Mouse (Mus musculus) inflammation-experienced regulatory T-cells, adult 6 months (primary cell): Measurements from ENCODE around the gene Tut4. TPM values are rescaled to one million over a fixed set of nuclear protein-coding genes. Genes with fewer than 3 reads are reported as not detected.
A peak's percentile ranks its signal among the peaks of the same experiment; 100 is the strongest.

Experiments
- ATAC-seq: one replicate; pipeline ENCODE4 v1.8.0; 2017
- polyA plus RNA-seq, 3 experiments: library from polyadenylated mRNA; unstranded; fragments of 100-300 nt; shearing (Covaris generic); gene quantifications; one replicate each; pipeline ENCODE4 v1.2.1; 2017

Tut4 gene
- 10 to 100 TPM; 38.3 to 97.4 (median 89.2) TPM for polyA plus RNA-seq

DNA sequence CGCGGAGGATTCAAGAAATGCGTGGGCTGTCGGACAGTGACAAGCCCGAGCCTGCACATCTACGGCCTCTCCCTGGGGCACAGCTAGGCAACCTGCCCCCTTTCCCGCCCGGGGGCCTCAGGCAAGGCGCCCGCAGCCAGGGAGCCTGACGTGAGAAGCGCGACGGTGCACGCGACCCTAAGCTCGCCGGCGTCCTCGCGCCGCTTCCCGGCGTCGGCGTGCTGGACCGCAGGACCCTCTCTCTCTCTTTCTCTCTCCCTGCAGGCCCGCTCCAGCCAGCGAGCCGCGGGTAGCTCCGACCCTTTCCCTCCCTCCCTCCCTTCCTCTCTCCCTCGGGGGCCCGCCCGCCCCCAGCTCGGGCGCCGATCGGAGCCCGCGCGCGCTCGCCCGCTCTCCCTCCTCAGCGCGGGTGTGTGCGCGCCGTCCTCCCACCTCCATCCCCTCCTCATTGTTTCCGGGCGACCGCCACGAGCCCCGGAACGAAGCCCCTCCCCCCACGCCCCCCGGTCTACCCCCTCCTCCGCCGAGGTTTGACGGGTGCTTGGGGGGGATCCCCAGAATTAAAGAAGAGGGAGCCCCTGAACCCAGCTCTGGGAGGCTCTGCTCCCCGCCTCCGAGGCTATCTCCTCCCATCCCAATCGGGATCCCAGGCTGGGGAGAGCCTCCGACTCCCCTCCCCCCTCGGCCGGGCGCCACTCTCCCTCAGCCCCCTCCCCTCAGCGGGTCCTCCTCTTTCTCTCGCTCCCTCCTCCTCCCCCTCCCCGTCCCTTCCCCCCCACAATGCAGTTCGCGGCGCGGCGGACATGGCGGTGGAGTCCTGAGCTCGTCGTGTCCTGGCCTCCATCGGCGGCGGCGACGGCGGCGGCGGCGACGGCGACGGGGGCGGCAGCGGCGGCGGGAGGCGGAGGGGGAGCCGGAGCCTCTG is at the start of gene Tut4:
Gene Tut4 (plus strand): TSS at position 196 of the 925 bp plus-strand sequence.
- ATAC-seq = peak; percentile 20

DNA sequence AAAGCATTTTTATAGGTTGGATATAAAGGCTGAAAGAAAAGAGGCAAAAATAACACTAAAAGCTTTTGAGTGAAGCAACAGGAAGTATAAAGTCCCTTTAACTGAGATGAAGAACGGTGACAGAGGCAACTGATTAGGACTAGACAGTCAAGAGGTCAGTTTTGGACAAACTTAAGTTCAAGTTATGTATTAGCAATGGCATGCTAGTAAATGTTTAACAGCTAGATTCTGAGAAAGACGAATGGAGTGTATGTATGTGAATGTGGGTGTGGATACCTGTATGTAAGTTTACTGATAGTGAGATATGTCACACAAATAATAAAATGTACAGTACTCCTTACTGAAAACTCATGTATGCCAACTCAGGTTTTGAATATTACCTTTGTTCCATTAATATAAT is 34.6 kb upstream of the Tut4 start:
- no peak for ATAC-seq

DNA sequence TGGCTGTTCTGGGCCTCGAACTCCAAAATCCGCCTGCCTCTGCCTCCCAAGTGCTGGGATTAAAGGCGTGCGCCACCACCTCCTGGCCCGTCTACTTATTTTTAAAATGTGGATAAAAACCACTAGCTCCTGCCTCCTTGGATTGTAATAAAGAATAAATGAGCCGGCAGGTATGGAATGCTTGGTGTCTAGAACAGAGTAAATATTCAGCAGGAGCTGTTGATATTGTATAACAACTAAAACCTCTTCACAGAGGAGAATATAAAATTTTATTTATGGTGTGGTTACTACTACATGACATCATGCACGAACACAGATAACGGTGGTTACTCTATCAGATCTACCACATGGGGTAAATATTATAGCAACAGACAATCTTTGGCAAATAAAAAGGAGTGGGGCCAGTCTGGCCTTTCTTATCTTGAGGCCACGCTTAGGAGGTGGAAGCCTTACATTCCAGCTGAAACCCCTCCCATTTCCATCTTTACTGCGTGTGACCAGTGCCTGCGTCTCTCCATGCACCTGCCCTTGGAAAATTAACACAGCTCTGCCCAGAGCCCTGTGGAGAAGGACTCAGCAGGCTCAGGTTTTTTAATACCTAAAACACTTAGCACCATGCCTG is 31.4 kb upstream of the Tut4 start:
- no peak for ATAC-seq

DNA sequence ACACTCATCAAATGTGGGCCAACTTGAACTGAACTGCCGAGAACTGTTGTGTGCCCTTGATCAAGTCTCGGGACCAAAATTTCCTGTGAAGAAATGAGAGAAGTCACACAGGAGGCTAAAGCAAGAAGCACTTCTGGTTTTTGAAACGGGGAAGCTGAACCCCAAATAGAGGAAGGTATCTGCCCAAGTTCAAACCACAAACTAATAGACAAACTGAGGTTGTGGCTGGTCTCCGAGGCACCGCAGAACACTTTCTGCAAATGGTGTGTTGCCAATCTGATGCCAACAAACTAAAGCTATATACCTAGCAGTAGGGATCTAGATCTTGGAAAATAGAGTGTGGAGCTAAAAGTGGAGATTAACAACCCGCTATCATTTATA is 30.9 kb upstream of the Tut4 start:
- ATAC-seq = no peak

DNA sequence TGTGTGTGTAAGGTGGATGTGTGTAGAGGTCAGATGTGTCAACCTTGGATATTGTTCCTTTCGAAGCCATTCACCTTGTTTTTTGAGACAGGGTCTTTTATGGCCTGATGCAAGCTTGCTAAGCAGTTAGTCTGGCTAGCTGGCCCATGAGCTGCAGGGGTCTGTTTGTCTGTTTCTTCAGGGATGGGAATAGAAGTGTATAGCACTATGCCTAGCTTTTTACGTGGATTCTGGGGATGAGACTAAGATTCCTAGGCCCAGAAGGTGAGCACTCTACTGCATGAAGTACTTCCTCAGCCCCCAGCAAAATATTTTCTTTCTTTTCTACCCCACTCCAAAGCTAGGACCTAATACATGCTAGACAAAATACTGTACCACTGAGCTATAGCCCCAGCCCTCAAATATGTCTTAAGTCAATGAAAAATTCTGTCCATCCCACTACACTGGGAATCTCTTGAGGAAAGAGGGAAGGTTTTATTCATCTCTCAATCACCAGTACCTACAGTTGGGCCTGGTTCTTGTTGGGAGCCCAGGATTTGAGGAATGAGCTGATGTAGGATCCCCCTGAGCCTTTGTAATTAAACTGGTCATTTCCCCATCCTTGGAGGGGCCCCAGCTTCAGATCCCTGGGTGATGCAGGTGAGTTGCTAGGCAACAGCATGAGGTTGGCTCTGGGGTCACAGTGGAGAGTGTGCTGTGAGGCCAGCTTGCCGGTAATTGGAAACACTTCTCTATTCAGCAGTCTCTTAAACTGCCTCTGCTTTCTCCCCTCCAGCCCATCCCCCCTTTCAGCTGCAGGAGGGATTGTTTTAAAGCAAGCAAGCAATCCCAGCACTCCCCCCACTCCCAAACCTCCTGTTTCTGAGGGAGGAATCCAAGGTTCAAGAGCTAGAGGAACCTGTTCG is 28.3 kb upstream of the Tut4 start:
- ATAC-seq = no peak

DNA sequence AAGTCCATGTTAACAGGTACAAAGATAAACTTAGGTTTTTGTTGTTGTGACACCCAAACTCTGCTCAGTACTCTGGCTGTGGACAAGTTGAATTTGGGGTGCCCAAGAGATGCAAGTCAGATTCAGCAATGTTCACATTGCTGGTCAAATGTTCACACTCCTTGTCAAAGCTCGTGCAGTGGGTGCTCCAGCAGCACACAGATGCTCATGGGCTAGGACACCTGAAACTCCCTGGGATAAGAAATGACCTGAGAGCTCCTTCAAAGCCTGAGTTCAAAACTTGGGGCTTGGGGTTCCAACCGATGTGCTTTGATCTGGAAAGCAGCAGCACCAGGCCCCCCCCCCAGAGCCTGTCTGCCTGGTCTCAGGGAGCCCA is 27.7 kb upstream of the Tut4 start:
- no peak for ATAC-seq

DNA sequence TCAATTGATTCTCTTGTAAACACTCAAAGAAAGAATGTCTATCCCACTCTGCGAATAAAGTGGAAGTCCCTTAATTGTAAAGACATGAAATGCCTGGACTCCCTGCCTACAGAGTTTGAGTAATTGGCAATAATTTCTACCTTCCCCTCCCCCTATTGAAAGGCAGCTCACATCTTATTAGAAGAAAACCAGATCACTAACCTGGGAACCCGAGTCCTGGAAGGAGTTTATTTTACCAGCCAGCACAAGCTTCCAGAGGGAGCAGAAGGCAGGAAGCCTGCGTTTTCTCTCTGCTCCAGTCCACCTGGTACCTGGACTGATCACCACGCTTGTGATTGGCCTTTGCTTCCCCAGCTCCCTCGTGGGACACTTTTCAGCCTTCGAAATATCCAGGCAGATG is 25.9 kb upstream of the Tut4 start:
- ATAC-seq = no peak

DNA sequence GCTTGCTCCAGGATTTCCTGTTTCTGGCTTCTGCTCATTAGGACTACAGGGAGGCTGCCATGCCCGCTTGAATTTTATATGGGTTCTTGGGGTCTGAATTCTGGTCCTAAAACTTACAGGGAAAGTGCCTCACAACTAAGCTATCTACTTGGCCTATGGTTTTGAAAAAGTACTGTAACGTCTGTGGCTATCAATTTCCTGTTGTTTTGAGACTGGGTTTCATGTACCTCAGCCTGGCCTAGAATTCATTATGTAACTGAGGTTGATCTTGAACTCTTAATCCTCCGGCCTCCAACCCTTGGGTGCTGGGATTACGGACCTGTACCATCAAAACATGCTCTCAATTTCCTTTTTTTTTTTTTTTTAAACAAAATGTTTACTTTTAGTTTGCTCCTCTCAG is 25.0 kb upstream of the Tut4 start:
- ATAC-seq = no peak

DNA sequence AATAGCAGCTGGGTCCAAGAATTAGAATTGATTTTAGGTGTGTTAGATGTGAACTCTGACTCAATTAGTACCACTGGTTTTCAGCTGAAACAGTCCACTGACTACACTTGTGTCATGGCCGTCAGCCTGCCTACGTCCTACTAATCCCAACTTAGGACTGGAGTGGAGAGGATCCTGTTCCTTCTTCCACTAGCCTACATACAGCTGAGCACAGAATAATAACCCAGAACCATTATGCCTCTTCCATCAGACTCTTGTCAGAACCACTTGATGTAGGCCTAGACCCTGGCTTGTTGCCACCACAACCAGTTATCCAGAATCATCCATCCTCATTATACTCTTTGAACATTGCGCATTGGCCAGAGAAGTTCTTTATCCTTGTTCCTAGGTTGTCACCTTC is 24.4 kb upstream of the Tut4 start:
- no peak for ATAC-seq

DNA sequence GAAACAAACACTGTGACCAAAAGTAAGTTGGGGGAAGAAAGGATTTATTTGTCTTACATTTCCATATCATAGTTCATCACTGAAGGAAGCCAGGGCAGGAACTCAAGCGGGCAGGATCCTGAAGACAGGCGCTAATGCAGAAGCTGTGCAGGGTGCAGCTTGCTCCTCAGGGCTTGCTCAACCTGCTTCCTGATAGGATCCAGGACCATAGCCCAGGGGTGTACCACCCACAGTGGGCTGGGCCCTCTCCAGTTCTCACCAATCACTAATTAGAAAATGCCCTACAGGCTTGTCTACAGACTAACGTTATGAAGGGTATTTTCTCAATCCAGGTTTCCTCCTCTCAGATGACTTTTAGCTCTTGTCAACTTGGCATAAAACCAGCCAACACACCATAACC is 23.6 kb upstream of the Tut4 start:
- ATAC-seq = no peak

DNA sequence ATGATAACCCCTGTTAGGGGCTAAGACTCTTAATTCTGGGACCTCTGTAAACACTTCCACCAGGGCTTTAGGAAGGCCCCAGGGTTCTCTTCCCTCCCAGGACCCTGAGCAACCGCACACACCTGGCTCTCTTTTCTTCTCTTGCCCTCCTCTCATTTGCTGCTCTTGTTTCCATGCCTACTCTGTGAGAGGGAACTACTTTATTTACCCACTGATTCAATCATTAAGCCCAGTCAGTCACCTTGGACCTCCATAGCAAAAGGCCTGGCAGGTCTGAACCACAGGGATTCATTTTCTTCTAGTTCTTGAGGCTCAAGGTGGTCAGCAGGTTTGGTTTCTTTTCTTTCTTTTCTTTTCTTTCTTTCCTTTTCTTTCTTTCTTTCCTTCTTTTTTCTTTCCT is 23.0 kb upstream of the Tut4 start:
- no peak for ATAC-seq

DNA sequence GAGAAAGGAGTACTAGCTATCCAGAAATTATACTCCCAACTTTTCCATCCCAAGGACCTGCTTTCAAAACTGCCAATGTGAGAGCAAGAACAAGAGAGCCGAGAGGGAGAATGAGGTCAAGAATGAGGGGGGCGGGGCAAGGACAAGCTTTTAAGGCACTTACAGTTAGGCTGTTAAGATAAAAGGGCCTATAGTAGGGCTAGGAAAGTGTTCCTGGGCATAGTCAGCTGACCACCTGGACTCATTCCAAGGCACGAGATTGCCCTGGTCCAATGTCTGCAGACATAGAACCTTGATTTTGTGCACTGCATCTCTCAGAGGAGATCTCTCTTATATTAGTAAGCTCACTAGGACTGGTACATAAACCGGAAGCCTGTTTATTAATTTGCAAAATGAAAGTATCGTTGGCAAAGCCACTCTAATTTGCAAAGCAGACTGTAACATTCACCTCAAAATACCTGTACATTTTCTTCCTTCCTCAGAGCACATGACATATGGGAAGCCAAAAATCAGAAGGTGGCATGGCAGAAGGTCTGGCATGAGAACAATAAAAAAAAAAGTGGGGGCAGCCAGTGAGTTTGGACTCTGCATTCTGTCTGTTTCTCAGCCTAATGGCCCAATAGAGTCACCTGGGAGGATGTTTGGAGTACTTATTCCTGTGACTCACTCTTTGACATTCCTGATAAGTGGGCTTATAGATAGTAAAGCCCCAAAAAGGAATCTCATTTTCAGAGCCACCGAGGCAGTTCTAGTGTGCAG is 21.0 kb upstream of the Tut4 start:
- no peak for ATAC-seq

DNA sequence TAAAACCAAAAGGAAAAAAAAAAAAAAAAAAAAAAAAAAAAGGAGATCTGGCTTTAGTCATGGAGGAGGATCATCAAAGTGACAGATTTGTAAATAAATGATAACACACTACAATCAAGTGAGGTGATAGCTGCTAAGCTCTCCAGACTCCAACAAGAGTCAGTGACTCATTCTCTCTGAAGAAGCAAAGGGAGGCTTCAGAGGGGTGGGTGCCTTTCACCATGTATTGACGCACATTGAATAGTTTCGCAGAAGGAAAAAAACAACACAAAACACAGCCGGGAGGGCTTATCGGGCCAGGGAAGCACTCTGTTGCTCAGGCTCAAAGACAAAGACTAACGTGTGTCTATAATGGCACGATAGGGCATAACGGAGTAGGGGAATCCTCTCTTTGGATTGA is 11.1 kb upstream of the Tut4 start:
- no peak for ATAC-seq

DNA sequence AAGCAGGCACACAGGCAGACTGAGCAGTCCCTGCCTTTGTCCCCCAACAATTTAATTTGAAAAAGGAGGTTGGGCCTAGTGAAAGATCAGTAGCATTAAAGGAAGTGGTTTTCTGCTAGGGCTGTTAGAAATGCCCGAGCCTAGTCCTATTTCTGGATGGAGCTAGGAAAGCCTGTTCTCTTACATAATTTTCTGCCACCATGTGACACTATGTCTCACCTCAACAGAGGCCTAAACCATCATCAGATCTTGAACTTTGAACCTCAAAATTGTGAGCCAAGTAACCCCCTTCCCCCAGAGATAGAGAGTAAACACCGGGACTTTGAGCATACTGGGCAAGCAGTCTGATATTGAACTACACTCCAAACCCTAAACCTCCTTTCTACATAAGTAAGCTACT is 3.2 kb upstream of the Tut4 start:
- no peak for ATAC-seq

DNA sequence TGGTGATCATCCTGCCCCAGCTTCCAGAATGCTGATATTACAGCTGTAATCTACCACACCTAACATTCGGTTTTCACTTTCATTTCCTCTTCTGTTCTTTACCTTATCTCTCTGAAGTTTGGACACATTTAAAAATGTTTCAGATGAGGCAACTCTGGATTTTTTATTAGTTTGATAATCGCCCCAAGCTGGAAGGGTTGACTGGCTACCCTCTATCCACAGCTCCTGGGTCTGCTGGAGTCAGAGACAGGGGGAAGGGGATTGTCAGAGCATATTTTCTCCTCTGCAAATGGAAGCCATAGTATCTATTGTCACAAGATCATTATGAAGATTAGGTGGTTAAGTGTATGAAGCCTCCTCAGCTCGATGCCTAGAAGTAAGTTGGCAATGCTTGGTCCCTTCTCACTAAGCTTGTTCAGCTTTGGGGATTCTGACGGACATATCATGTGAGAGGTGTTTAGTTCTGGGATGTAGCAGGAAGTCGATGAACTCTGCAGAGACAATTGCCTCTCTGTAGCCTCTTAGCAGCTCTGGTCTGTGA is 955 bp upstream of the Tut4 start:
- ATAC-seq = peak; percentile 7

DNA sequence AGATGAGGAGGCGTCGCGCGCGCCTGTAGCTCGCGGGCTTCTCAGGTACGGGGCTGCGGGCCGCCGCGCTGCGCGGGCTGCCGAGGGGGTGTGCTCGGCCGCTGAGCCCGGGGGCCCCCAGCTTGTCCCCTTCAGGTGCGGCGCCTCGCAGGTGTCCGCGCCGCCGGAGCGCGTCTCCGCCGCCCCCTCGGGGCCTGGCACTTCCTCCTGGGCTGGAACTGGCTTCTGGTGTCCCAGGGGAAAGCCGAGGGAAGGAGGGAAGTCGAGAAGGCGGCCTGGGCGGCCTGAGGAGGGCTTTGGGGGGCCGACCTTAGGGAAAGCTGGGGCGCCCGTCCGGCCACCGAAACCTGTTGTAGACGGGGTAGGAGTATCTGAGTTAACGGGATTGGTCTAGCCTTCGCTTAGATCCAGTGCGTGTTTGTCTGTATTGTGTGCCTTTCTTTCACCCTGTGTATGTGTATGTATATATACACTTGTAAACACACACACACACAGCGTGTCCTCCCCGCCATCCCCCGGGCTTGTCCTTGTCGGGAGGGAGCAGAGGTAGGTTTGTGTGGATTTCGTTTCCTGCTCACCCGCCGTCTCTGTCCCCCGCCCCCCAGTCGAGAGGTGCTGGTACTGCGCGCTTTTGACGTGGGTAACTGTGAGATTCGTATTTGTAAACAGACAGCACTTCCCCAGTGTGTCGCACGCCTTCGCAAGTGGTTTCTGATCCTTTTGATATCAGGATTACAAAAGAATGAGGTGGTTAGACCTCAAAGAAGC is 1.1 kb downstream of the Tut4 start:
- peak; percentile 85 for ATAC-seq

DNA sequence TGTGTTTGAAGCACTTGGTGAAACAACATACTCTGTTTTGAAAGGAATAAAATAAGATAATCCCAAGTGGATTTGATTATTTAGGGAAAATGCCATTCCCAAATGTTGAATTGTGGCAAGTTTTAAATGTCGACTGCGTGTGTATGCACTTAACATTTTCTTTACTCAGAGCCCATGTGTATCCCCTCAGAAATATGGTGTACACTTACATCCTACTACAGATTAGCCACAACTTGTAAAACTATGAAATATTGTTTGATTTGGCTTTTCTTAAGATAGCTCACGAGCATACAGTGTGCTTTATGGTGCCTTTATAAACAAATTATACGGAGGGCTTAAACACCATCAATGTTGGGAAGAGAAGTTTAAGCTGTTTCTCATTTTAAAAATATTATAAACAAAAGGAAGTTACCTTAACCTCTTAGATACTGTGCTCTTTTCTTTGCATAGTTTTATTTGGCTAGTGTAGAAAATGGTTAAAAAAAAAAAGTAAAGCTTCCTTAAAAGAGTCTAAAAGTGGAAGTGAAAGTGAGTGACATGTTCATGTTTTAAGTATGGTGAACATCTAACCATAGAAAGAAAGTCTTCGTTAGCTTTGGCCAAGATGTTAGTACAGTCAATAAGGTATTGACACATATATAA is 2.2 kb downstream of the Tut4 start:
- ATAC-seq = no peak

DNA sequence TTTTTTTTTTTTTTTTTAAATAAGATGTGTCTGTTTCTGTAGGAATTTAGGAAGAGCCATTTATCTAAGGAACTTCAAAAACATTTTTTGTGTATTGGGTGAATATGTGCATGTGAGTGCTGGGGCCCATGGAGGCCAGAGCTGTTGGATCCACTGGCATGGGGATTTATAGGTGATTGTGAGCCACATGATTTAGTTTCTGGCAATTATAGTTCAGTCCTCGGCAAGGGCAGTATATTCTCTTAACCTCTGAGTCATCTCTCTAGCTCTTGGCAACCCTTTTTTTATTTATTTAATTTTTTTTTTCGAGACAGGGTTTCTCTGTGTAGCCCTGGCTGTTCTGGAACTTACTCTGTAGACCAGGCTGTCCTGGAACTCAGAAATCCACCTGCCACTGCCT is 14.4 kb downstream of the Tut4 start:
- ATAC-seq = no peak

DNA sequence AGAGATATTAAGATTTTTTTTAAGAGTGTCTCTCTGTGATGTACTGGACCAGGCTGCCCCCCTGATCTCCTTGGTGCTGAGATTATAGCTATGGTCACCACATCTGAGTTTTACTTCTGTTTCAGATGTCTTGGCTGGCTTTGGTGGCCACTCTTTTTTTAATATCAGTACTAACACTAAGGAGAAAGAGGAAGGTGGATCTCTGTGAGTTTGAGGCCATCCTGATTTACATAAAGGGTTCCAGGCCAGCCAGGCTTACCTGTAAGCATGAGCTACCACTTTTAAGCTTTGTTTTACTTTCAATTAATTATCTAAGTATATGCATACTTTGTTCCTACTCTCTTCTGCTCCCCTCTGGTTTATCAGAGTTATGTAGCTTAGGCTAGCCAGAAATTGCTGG is 23.6 kb downstream of the Tut4 start:
- ATAC-seq = no peak

DNA sequence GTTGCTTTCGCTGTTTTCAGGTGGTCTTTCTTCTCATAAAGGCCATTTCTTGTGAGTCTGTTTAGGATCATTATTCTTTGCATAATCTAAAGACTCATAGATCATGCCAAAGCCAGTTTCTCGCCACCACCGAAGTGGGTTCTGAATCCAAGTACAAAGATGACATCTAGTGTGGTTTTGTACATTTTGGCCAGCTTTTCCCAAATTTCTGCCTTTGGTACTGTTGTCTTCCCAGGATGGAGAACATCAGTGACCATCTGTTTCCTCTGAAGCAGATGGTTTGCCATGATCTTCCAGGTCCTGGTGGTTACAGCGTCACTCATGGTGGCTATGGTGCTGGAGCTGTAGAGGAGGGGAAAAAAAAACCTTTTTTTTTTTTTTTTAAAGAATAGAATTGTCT is 25.0 kb downstream of the Tut4 start:
- no peak for ATAC-seq

DNA sequence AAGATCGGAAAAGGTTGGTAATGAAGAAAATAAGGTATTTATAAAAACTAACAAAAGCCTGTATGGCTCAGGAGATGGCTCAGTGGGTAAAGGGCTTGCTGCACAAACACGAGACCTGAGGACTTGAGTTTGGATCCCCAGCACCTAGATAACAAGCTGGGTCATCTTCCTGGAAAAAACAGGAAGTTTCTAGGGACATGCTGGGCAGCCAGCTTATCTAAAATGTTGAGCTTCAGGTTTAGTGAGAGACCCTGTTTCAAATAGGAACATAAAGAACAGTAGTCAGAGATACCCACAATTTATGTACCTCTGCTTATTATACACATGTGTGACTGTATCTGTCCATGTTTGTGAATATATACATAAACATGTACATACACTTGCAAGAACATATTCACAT is 43.8 kb downstream of the Tut4 start:
- ATAC-seq = no peak
